Mouse (Mus musculus) hindbrain, embryonic 16.5 days (tissue): Measurements from ENCODE around the gene Sim1. TPM values are rescaled to one million over a fixed set of nuclear protein-coding genes. Genes with fewer than 3 reads are reported as not detected.

ENCODE experiments used
- ATAC-seq: fragments of 200-750 bp; cut with Nextera tagmentation; 2 replicates; pipeline ENCODE4 v1.8.0; 2017; ENCODE audit warnings: moderate TSS enrichment, moderate library complexity
- H3K27ac ChIP-seq: fragments of 300-500 bp; sonication (generic); 2 replicates; pipeline ENCODE4 v1.5.1; 2014; ENCODE audit warnings: low read depth, mild to moderate bottlenecking, control low read depth, low read length, moderate library complexity
- H3K27me3 ChIP-seq: fragments of 300-500 bp; sonication (generic); replicated peaks from 2 replicates; pipeline ENCODE4 v1.6.1; 2014; ENCODE audit warnings: low read length; ENCODE audit not compliant: control insufficient read depth, insufficient read depth
- H3K36me3 ChIP-seq: fragments of 300-500 bp; sonication (generic); 2 replicates; pipeline ENCODE4 v1.6.1; 2014; ENCODE audit warnings: mild to moderate bottlenecking, low read length, moderate library complexity, mixed read lengths; ENCODE audit not compliant: control insufficient read depth, insufficient read depth
- H3K4me1 ChIP-seq: fragments of 300-500 bp; sonication (generic); 2 replicates; pipeline ENCODE4 v1.6.1; 2014; ENCODE audit warnings: low read depth, low read length; ENCODE audit not compliant: control insufficient read depth, insufficient read depth
- H3K4me2 ChIP-seq: fragments of 300-500 bp; sonication (generic); 2 replicates; pipeline ENCODE4 v1.6.1; 2014; ENCODE audit warnings: mild to moderate bottlenecking, low read length, control low read depth, moderate library complexity
- H3K4me3 ChIP-seq: fragments of 300-500 bp; sonication (generic); 2 replicates; pipeline ENCODE4 v1.5.1; 2014; ENCODE audit warnings: mild to moderate bottlenecking, low read length, control low read depth, moderate library complexity
- H3K9ac ChIP-seq: fragments of 300-500 bp; sonication (generic); 2 replicates; pipeline ENCODE4 v1.6.1; 2014; ENCODE audit warnings: low read depth, mild to moderate bottlenecking, control low read depth, low read length, moderate library complexity
- H3K9me3 ChIP-seq: fragments of 300-500 bp; sonication (generic); 2 replicates; pipeline ENCODE4 v1.6.1; 2014; ENCODE audit warnings: mild to moderate bottlenecking, low read length, moderate library complexity; ENCODE audit not compliant: control insufficient read depth
- WGBS: fragments of 180-500 bp; shearing (Covaris S2); extraction: QIAGEN DNeasy Blood & Tissue Kit; methylation state at CpG from one replicate; pipeline ENCODE4 v1.1.7; 2014; 5-methylcytosine and 5-hydroxymethylcytosine counted together
- polyA plus RNA-seq: library from polyadenylated mRNA; unstranded; fragments of >200 nt; fragmentation: Nextera tagmentation; extraction: Ambion mirVana; gene quantifications from 2 replicates; pipeline ENCODE4 v1.2.1, GENCODE M21; 2015

Sim1 gene
- polyA plus RNA-seq, 1 experiment from 2014 or later: 0.05 TPM

GRCm38 (mm10) chr10:50892751-50893320, 1.7 kb upstream of the Sim1 start:
- Histone ChIP-seq H3K4me2 (no peak overlapping the region), H3K27me3 (peaks cover 67% of the 10 kb centered on the region), H3K4me3 (no peak overlapping the region), H3K4me1 (peaks cover 13% of the 10 kb centered on the region), H3K9ac (no peak overlapping the region), H3K9me3 (no peaks in the 10 kb centered on the region), H3K27ac (no peak overlapping the region), H3K36me3 (no peaks in the 10 kb centered on the region)
- 2% methylated on average over 15 of the region's 15 CpGs for WGBS
- no peak for ATAC-seq

- Histone ChIP-seq H3K4me3 (no peak overlapping the region), H3K9me3 (no peaks in the 10 kb centered on the region), H3K9ac (no peak overlapping the region), H3K4me2 (no peak overlapping the region), H3K27me3 (peaks cover 69% of the 10 kb centered on the region), H3K36me3 (no peaks in the 10 kb centered on the region), H3K4me1 (peaks cover 13% of the 10 kb centered on the region), H3K27ac (no peak overlapping the region)
- 3% methylated on average over 10 of the region's 10 CpGs for WGBS
- ATAC-seq: no peak
These were observed 1.0 kb upstream of the Sim1 start for GRCm38 (mm10) chr10:50893546-50893945.

GRCm38 (mm10) chr10:50895091-50895790, 687 bp downstream of the Sim1 start:
- H3K4me1 ChIP-seq: peaks cover 13% of the 10 kb centered on the region
- H3K36me3 ChIP-seq: no peaks in the 10 kb centered on the region
- H3K27ac ChIP-seq: no peak overlapping the region
- ATAC-seq: no peak; the same call in none of the 2 replicates
- H3K27me3 ChIP-seq: peaks cover 58% of the 10 kb centered on the region
- under 1% methylated on average over 44 of the region's 44 CpGs for WGBS
- H3K4me2 ChIP-seq: peak overlapping the region; percentile 90
- peak overlapping the region; percentile 50 for H3K4me3 ChIP-seq
- H3K9ac ChIP-seq: no peak overlapping the region
- no peaks in the 10 kb centered on the region for H3K9me3 ChIP-seq

GRCm38 (mm10) chr10:50895881-50896766, 1.6 kb downstream of the Sim1 start:
- Histone ChIP-seq H3K9me3 (no peaks in the 10 kb centered on the region), H3K4me2 (no peak overlapping the region), H3K4me1 (peaks cover 13% of the 10 kb centered on the region), H3K9ac (no peak overlapping the region), H3K4me3 (no peak overlapping the region), H3K27ac (no peak overlapping the region), H3K27me3 (peaks cover 55% of the 10 kb centered on the region), H3K36me3 (no peaks in the 10 kb centered on the region)
- WGBS: 4% methylated on average over 21 of the region's 21 CpGs
- no peak for ATAC-seq

- peaks cover 13% of the 10 kb centered on the region for H3K4me1 ChIP-seq
- ATAC-seq: no peak
- no peak overlapping the region for H3K9ac ChIP-seq
- H3K36me3 ChIP-seq: no peaks in the 10 kb centered on the region
- WGBS: 12% methylated on average over 3 of the region's 3 CpGs
- no peak overlapping the region for H3K4me2 ChIP-seq
- H3K27ac ChIP-seq: no peak overlapping the region
- H3K4me3 ChIP-seq: no peak overlapping the region
- H3K27me3 ChIP-seq: peaks cover 53% of the 10 kb centered on the region
- H3K9me3 ChIP-seq: no peaks in the 10 kb centered on the region
These were observed 2.3 kb downstream of the Sim1 start for GRCm38 (mm10) chr10:50896767-50897390.

- ATAC-seq: no peak
- Histone ChIP-seq H3K36me3 (no peaks in the 10 kb centered on the region), H3K4me2 (no peak overlapping the region), H3K27ac (no peak overlapping the region), H3K27me3 (peaks cover 49% of the 10 kb centered on the region), H3K4me1 (peaks cover 13% of the 10 kb centered on the region), H3K9ac (no peak overlapping the region), H3K9me3 (no peaks in the 10 kb centered on the region), H3K4me3 (no peak overlapping the region)
- 1% methylated on average over 32 of the region's 32 CpGs for WGBS
These were observed 3.2 kb downstream of the Sim1 start for GRCm38 (mm10) chr10:50897530-50898471.

- H3K4me3 ChIP-seq: no peak overlapping the region
- ATAC-seq: no peak
- H3K4me1 ChIP-seq: peaks cover 13% of the 10 kb centered on the region
- H3K27me3 ChIP-seq: peaks cover 46% of the 10 kb centered on the region
- no peak overlapping the region for H3K27ac ChIP-seq
- 18% methylated on average over 2 of the region's 2 CpGs for WGBS
- H3K4me2 ChIP-seq: no peak overlapping the region
- H3K9me3 ChIP-seq: no peaks in the 10 kb centered on the region
- no peaks in the 10 kb centered on the region for H3K36me3 ChIP-seq
- no peak overlapping the region for H3K9ac ChIP-seq
These were observed 4.1 kb downstream of the Sim1 start for GRCm38 (mm10) chr10:50898621-50899020.
